ENCODE assay signal across 14 mouse cellular contexts in genomic region chr7:45616277-45616676, GRCm38 (mm10). TPM values are rescaled to one million over a fixed set of nuclear protein-coding genes. Genes with fewer than 3 reads are reported as not detected.
A peak's percentile ranks its signal among the peaks of the same experiment; 100 is the strongest.
DNase-seq lines count a peak whose midpoint lies in the region; ATAC-seq and TF ChIP-seq lines count a peak whose summit lies in the region.
"Had no signal": no experiment of that assay in that cellular context is flagged by ENCODE, and none has a peak within 500 bp of the region (broad histone marks: within the 10 kb centered on the region; RNA-seq: fewer than 3 reads in every experiment).

No protein-coding gene starts in this region.

- peak; percentile 59 for ATAC-seq in kidney, embryonic 14.5 days (ENCODE audit: low FRiP score, low TSS enrichment)
- ATAC-seq in embryonic facial prominence, embryonic 12.5 days (ENCODE audit: insufficient number of reproducible peaks, insufficient read depth, low FRiP score, low TSS enrichment): peak; percentile 72
- ATAC-seq in limb, embryonic 14.5 days (ENCODE audit: low FRiP score, low read depth): peak; percentile 51
- no peak for ATAC-seq in erythroid progenitor cell, adult 5-6 weeks (replicated peaks; ENCODE audit: low FRiP score, poor library complexity, severe bottlenecking)
- ATAC-seq: forebrain, embryonic 13.5 days had no signal

- in situ Hi-C loops in CH12.LX (cut with MboI; ENCODE audit: low pct_ligation_motif_present, low pct_unique_long_range_greater_than_20kb, low sequenced_read_pairs): no loop called here

- no peak overlapping the region for H3K4me2 ChIP-seq in kidney, embryonic 14.5 days (replicated peaks; ENCODE audit: low read depth, low read length)
- peak overlapping the region; percentile 26 for H3K4me2 ChIP-seq in CH12.LX (ENCODE audit: insufficient read depth, low read depth, poor library complexity, severe bottlenecking)
- no peak overlapping the region for H3K4me2 ChIP-seq in embryonic facial prominence, embryonic 12.5 days (replicated peaks)
- H3K4me2 ChIP-seq in limb, embryonic 14.5 days (replicated peaks; ENCODE audit: low read depth, low read length, severe bottlenecking): no peak overlapping the region

- peaks cover 12% of the 10 kb centered on the region for H3K4me1 ChIP-seq in kidney, embryonic 14.5 days (ENCODE audit: control insufficient read depth, insufficient read depth, low read length)
- H3K4me1 ChIP-seq in CH12.LX (ENCODE audit: control insufficient read depth in 1 of 2, insufficient read depth in 2 of 2): peaks cover 33 to 70% of the 10 kb centered on the region in 2 experiments
- H3K4me1 ChIP-seq in embryonic facial prominence, embryonic 12.5 days: peaks cover 16% of the 10 kb centered on the region
- peaks cover 8% of the 10 kb centered on the region; the same call in 1 of the 2 replicates for H3K4me1 ChIP-seq in limb, embryonic 14.5 days (ENCODE audit: control insufficient read depth, insufficient read depth, low read length)

- DNase-seq in kidney, adult 18-20 months: no peak
- peak; percentile 91 for DNase-seq in CH12.LX (ENCODE audit: extremely low read depth)
- peak; percentile 53 for DNase-seq in limb, embryonic 14.5 days (ENCODE audit: low spot score)
- DNase-seq in adrenal gland, postnatal 25 days: no peak
- DNase-seq in layer of hippocampus, adult 2 months (ENCODE audit: low spot score in 2 of 2): no peak
- DNase-seq: cerebellum, postnatal 14 days had no signal

- H3K9me3 ChIP-seq in kidney, embryonic 14.5 days (ENCODE audit: control insufficient read depth, low read length): no peaks in the 10 kb centered on the region
- no peaks in the 10 kb centered on the region for H3K9me3 ChIP-seq in CH12.LX (replicated peaks; ENCODE audit: low read length)
- H3K9me3 ChIP-seq in embryonic facial prominence, embryonic 12.5 days: no peaks in the 10 kb centered on the region
- no peaks in the 10 kb centered on the region for H3K9me3 ChIP-seq in limb, embryonic 14.5 days (ENCODE audit: control insufficient read depth, low read length)
- H3K9me3 ChIP-seq: forebrain, embryonic 13.5 days; hindbrain, embryonic 15.5 days had no signal

- TF ChIP-seq POLR2A in CH12.LX (IDR thresholded peaks at IDR 0.05; ENCODE audit: low read depth, low read length): no peak
- no peak for TF ChIP-seq POLR2A in limb, embryonic 14.5 days (IDR thresholded peaks at IDR 0.05; ENCODE audit: borderline replicate concordance, extremely low read depth, insufficient read depth, insufficient read length)

- H3K27ac ChIP-seq in kidney, embryonic 14.5 days (ENCODE audit: low read depth, low read length): no peak overlapping the region
- H3K27ac ChIP-seq in CH12.LX (ENCODE audit: insufficient read depth, low read depth): peak overlapping the region; percentile 65; the same call in 1 of the 2 replicates
- H3K27ac ChIP-seq in embryonic facial prominence, embryonic 12.5 days: peak overlapping the region; percentile 57; the same call in 1 of the 2 replicates
- no peak overlapping the region for H3K27ac ChIP-seq in limb, embryonic 14.5 days (replicated peaks; ENCODE audit: low read depth, low read length)
- no peak overlapping the region for H3K27ac ChIP-seq in layer of hippocampus, adult 2 months
- H3K27ac ChIP-seq: forebrain, embryonic 13.5 days; hindbrain, embryonic 15.5 days; macrophage had no signal

- H3K79me2 ChIP-seq in CH12.LX (replicated peaks; ENCODE audit: control insufficient read depth, extremely low read depth, insufficient read depth, poor library complexity, severe bottlenecking): no peaks in the 10 kb centered on the region

- no peaks in the 10 kb centered on the region for H3K36me3 ChIP-seq in kidney, embryonic 14.5 days (ENCODE audit: control insufficient read depth, insufficient read depth, low read length)
- peaks cover 0 to 14% of the 10 kb centered on the region in 2 experiments for H3K36me3 ChIP-seq in CH12.LX (replicated peaks in 1 of 2; ENCODE audit: control insufficient read depth in 1 of 2, insufficient read depth in 1 of 2, low read length in 1 of 2)
- H3K36me3 ChIP-seq in embryonic facial prominence, embryonic 12.5 days: no peaks in the 10 kb centered on the region
- H3K36me3 ChIP-seq in limb, embryonic 14.5 days (ENCODE audit: control insufficient read depth, insufficient read depth, low read length): no peaks in the 10 kb centered on the region
- H3K36me3 ChIP-seq: hindbrain, embryonic 15.5 days had no signal

- peaks cover 31% of the 10 kb centered on the region for H3K27me3 ChIP-seq in kidney, embryonic 14.5 days (ENCODE audit: control insufficient read depth, insufficient read depth, low read length)
- no peaks in the 10 kb centered on the region for H3K27me3 ChIP-seq in CH12.LX (replicated peaks)
- H3K27me3 ChIP-seq in embryonic facial prominence, embryonic 12.5 days: peaks cover 48% of the 10 kb centered on the region
- H3K27me3 ChIP-seq in limb, embryonic 14.5 days (ENCODE audit: control insufficient read depth, insufficient read depth, low read length): peaks cover 23% of the 10 kb centered on the region; the same call in 1 of the 2 replicates

- dilution Hi-C loops in CH12.LX (cut with MboI; ENCODE audit: extremely low pct_ligation_motif_present, extremely low pct_unique_long_range_greater_than_20kb, low sequenced_read_pairs): no loop called here

- TF ChIP-seq CTCF in CH12.LX (conservative IDR thresholded peaks at IDR 0.05 in 1 of 2, IDR thresholded peaks at IDR 0.05 in 1 of 2; ENCODE audit: low read depth in 2 of 2, low read length in 2 of 2): no peak
- TF ChIP-seq CTCF in layer of hippocampus, adult 2 months (conservative IDR thresholded peaks at IDR 0.05): no peak

- TF ChIP-seq EP300 in CH12.LX (IDR thresholded peaks at IDR 0.05; ENCODE audit: low read length): no peak; the same call in 1 of the 2 replicates

- TF ChIP-seq RAD21 in CH12.LX (IDR thresholded peaks at IDR 0.05; ENCODE audit: low read depth, low read length): no peak; the same call in 1 of the 2 replicates

- no peak overlapping the region for H3K4me3 ChIP-seq in kidney, embryonic 14.5 days (ENCODE audit: low read length)
- peak overlapping the region in 1 of 3 experiments; percentile 50 for H3K4me3 ChIP-seq in CH12.LX (replicated peaks in 1 of 3; ENCODE audit: low read depth in 2 of 3, low read length in 2 of 3, poor library complexity in 1 of 3)
- H3K4me3 ChIP-seq in embryonic facial prominence, embryonic 12.5 days: no peak overlapping the region
- no peak overlapping the region for H3K4me3 ChIP-seq in limb, embryonic 14.5 days (replicated peaks; ENCODE audit: low read length)
- H3K4me3 ChIP-seq in layer of hippocampus, adult 2 months: no peak overlapping the region
- H3K4me3 ChIP-seq: forebrain, embryonic 13.5 days; hindbrain, embryonic 15.5 days had no signal

- 30% methylated on average over 6 of the region's 6 CpGs for WGBS in kidney, embryonic 14.5 days
- whole genome bisulfite sequencing in embryonic facial prominence, embryonic 12.5 days: 7% methylated on average over 6 of the region's 6 CpGs
- WGBS in limb, embryonic 14.5 days: 11% methylated on average over 6 of the region's 6 CpGs

- H3K9ac ChIP-seq in kidney, embryonic 14.5 days (ENCODE audit: low read depth, low read length): no peak overlapping the region
- peak overlapping the region; percentile 62; the same call in 1 of the 2 replicates for H3K9ac ChIP-seq in CH12.LX (ENCODE audit: insufficient read depth, low read depth)
- H3K9ac ChIP-seq in embryonic facial prominence, embryonic 12.5 days: no peak overlapping the region
- H3K9ac ChIP-seq in limb, embryonic 14.5 days (ENCODE audit: low read depth, low read length, severe bottlenecking): no peak overlapping the region
- H3K9ac ChIP-seq: forebrain, embryonic 13.5 days; hindbrain, embryonic 15.5 days had no signal

RNA-seq across cellular contexts. Expression of gene Fut1, which starts 0.8 kb away (rescaled TPM):
- 0.14 TPM in 2 replicates for polyA plus RNA-seq in kidney, embryonic 14.5 days (2014; fragmentation: Nextera tagmentation; extraction: Ambion mirVana)
- total RNA-seq in CH12.LX (2012; rRNA removed) (1.3 and 6.4 TPM in 2 replicates), CH12.LX (2014; rRNA removed) (1.8 and 2.5 TPM in 2 replicates)
- 2.4 and 2.5 TPM in 2 replicates for polyA plus RNA-seq in CH12.LX (2012; ENCODE audit: insufficient read length, low read depth)
- 0.56 and 0.61 TPM in 2 replicates for polyA plus RNA-seq in embryonic facial prominence, embryonic 12.5 days (2016; fragmentation: Nextera tagmentation; extraction: Ambion mirVana)
- polyA plus RNA-seq in limb, embryonic 14.5 days (2012; rRNA removed): 1.0 and 1.9 TPM in 2 replicates
- 1.2 and 1.8 TPM in 2 replicates for polyA plus RNA-seq in limb, embryonic 14.5 days (2014; fragmentation: Nextera tagmentation; extraction: Ambion mirVana)
- not detected in 2 replicates for total RNA-seq in erythroid progenitor cell, adult 5-6 weeks (2015; ENCODE audit: low replicate concordance)
- total RNA-seq in erythroid progenitor cell, adult 5-6 weeks (2017; ENCODE audit: low replicate concordance): not detected in 2 replicates
- total RNA-seq in adrenal gland, postnatal 25 days (2021): not detected in 2 replicates
- total RNA-seq in layer of hippocampus, adult 2 months (2021): not detected
- total RNA-seq: heart, adult 8-10 months had no signal
- polyA plus RNA-seq: forebrain, embryonic 13.5 days; hindbrain, embryonic 15.5 days; macrophage had no signal

RNA-seq across cellular contexts. Expression of gene Fgf21, which starts 1.0 kb away (rescaled TPM):
- not detected in 2 replicates for polyA plus RNA-seq in kidney, embryonic 14.5 days (2014; fragmentation: Nextera tagmentation; extraction: Ambion mirVana)
- 0.38 and 0.51 TPM in 2 replicates for total RNA-seq in CH12.LX (2012; rRNA removed)
- 0.72 and 0.86 TPM in 2 replicates for total RNA-seq in CH12.LX (2014; rRNA removed)
- polyA plus RNA-seq in CH12.LX (2012; ENCODE audit: insufficient read length, low read depth): 0.41 and 0.44 TPM in 2 replicates
- polyA plus RNA-seq in embryonic facial prominence, embryonic 12.5 days (2016; fragmentation: Nextera tagmentation; extraction: Ambion mirVana): 0.17 TPM in 1 of 2 replicates, not detected in the other
- 0.58 and 0.73 TPM in 2 replicates for polyA plus RNA-seq in limb, embryonic 14.5 days (2012; rRNA removed)
- 0.43 and 0.66 TPM in 2 replicates for polyA plus RNA-seq in limb, embryonic 14.5 days (2014; fragmentation: Nextera tagmentation; extraction: Ambion mirVana)
- total RNA-seq in erythroid progenitor cell, adult 5-6 weeks (2015; ENCODE audit: low replicate concordance): not detected in 2 replicates
- not detected in 2 replicates for total RNA-seq in erythroid progenitor cell, adult 5-6 weeks (2017; ENCODE audit: low replicate concordance)
- not detected in 2 replicates for total RNA-seq in adrenal gland, postnatal 25 days (2021)
- not detected for total RNA-seq in layer of hippocampus, adult 2 months (2021)
- total RNA-seq: heart, adult 8-10 months; left cerebral cortex, postnatal 25 days had no signal
- polyA plus RNA-seq: forebrain, embryonic 13.5 days; hindbrain, embryonic 15.5 days; macrophage had no signal

RNA-seq across cellular contexts. Expression of gene Izumo1, which starts 5.3 kb away (rescaled TPM):
- polyA plus RNA-seq in kidney, embryonic 14.5 days (2014; fragmentation: Nextera tagmentation; extraction: Ambion mirVana): 0.11 and 0.23 TPM in 2 replicates
- total RNA-seq in CH12.LX (2012; rRNA removed): 0.08 and 0.21 TPM in 2 replicates
- total RNA-seq in CH12.LX (2014; rRNA removed): 0.16 and 0.17 TPM in 2 replicates
- 0.34 and 0.44 TPM in 2 replicates for polyA plus RNA-seq in CH12.LX (2012; ENCODE audit: insufficient read length, low read depth)
- 0.10 and 0.23 TPM in 2 replicates for polyA plus RNA-seq in embryonic facial prominence, embryonic 12.5 days (2016; fragmentation: Nextera tagmentation; extraction: Ambion mirVana)
- polyA plus RNA-seq in limb, embryonic 14.5 days (2012; rRNA removed): 0.33 and 0.43 TPM in 2 replicates
- 0.39 TPM in 1 of 2 replicates, not detected in the other for polyA plus RNA-seq in limb, embryonic 14.5 days (2014; fragmentation: Nextera tagmentation; extraction: Ambion mirVana)
- not detected in 2 replicates for total RNA-seq in erythroid progenitor cell, adult 5-6 weeks (2015; ENCODE audit: low replicate concordance)
- total RNA-seq in erythroid progenitor cell, adult 5-6 weeks (2017; ENCODE audit: low replicate concordance): not detected in 2 replicates
- total RNA-seq in adrenal gland, postnatal 25 days (2021): 0.36 TPM in 1 of 2 replicates, not detected in the other
- total RNA-seq in layer of hippocampus, adult 2 months (2021): not detected
- total RNA-seq: left cerebral cortex, postnatal 25 days had no signal
- polyA plus RNA-seq: macrophage had no signal

RNA-seq across cellular contexts. Expression of gene Rasip1, which starts 11.0 kb away (rescaled TPM):
- polyA plus RNA-seq in kidney, embryonic 14.5 days (2014; fragmentation: Nextera tagmentation; extraction: Ambion mirVana): 12.1 and 18.7 TPM in 2 replicates
- 2.4 and 2.9 TPM in 2 replicates for total RNA-seq in CH12.LX (2012; rRNA removed)
- total RNA-seq in CH12.LX (2014; rRNA removed): 0.46 and 0.55 TPM in 2 replicates
- polyA plus RNA-seq in CH12.LX (2012; ENCODE audit: insufficient read length, low read depth): 0.76 and 0.77 TPM in 2 replicates
- polyA plus RNA-seq in embryonic facial prominence, embryonic 12.5 days (2016; fragmentation: Nextera tagmentation; extraction: Ambion mirVana): 16.4 and 16.8 TPM in 2 replicates
- polyA plus RNA-seq in limb, embryonic 14.5 days (2012; rRNA removed): 14.1 and 16.7 TPM in 2 replicates
- polyA plus RNA-seq in limb, embryonic 14.5 days (2014; fragmentation: Nextera tagmentation; extraction: Ambion mirVana): 11.0 and 11.8 TPM in 2 replicates
- not detected in 2 replicates for total RNA-seq in erythroid progenitor cell, adult 5-6 weeks (2015; ENCODE audit: low replicate concordance)
- not detected in 2 replicates for total RNA-seq in erythroid progenitor cell, adult 5-6 weeks (2017; ENCODE audit: low replicate concordance)
- 21.3 and 23.3 TPM in 2 replicates for total RNA-seq in adrenal gland, postnatal 25 days (2021)
- total RNA-seq in layer of hippocampus, adult 2 months (2021): 1 to 10 TPM; 6.1 to 7.4 TPM

RNA-seq across cellular contexts. Expression of gene Mamstr, which starts 23.5 kb away (rescaled TPM):
- 3.6 and 5.0 TPM in 2 replicates for polyA plus RNA-seq in kidney, embryonic 14.5 days (2014; fragmentation: Nextera tagmentation; extraction: Ambion mirVana)
- 0.04 and 0.17 TPM in 2 replicates for total RNA-seq in CH12.LX (2012; rRNA removed)
- not detected in 2 replicates for total RNA-seq in CH12.LX (2014; rRNA removed)
- 0.16 and 0.31 TPM in 2 replicates for polyA plus RNA-seq in CH12.LX (2012; ENCODE audit: insufficient read length, low read depth)
- polyA plus RNA-seq in embryonic facial prominence, embryonic 12.5 days (2016; fragmentation: Nextera tagmentation; extraction: Ambion mirVana): 4.0 and 5.4 TPM in 2 replicates
- polyA plus RNA-seq in limb, embryonic 14.5 days (2012; rRNA removed): 34.6 and 43.9 TPM in 2 replicates
- 15.7 and 19.8 TPM in 2 replicates for polyA plus RNA-seq in limb, embryonic 14.5 days (2014; fragmentation: Nextera tagmentation; extraction: Ambion mirVana)
- total RNA-seq in erythroid progenitor cell, adult 5-6 weeks (2015; ENCODE audit: low replicate concordance): not detected in 2 replicates
- total RNA-seq in erythroid progenitor cell, adult 5-6 weeks (2017; ENCODE audit: low replicate concordance): not detected in 2 replicates
- 3.5 and 4.3 TPM in 2 replicates for total RNA-seq in adrenal gland, postnatal 25 days (2021)
- total RNA-seq in layer of hippocampus, adult 2 months (2021): 1 to 10 TPM; 1.2 to 4.8 TPM
- polyA plus RNA-seq: macrophage had no signal

Comparison
In these comparisons a context has a peak if more than half of its experiments do, and no peak if none do; other contexts are left out.
1. H3K27ac ChIP-seq: peak in CH12.LX (single experiment) and embryonic facial prominence, embryonic 12.5 days (single experiment); none in kidney, embryonic 14.5 days (single experiment), limb, embryonic 14.5 days (single experiment) and layer of hippocampus, adult 2 months (single experiment).
2. DNase-seq: peak in CH12.LX (single experiment) and limb, embryonic 14.5 days (single experiment); none in kidney, adult 18-20 months (single experiment), adrenal gland, postnatal 25 days (single experiment) and layer of hippocampus, adult 2 months (0 of 2).